ENCODE assay signal across 9 mouse cellular contexts in genomic region chr5:111631572-111632161, GRCm38 (mm10).
DNase-seq lines count a peak whose midpoint lies in the region; ATAC-seq and TF ChIP-seq lines count a peak whose summit lies in the region.
"Had no signal": no experiment of that assay in that cellular context is flagged by ENCODE, and none has a peak within 500 bp of the region (broad histone marks: within the 10 kb centered on the region; RNA-seq: fewer than 3 reads in every experiment).

No protein-coding gene starts in this region.

- H3K9ac ChIP-seq in heart, embryonic 11.5 days (ENCODE audit: low read depth, low read length): peak overlapping the region; percentile 13; the same call in 1 of the 2 replicates
- peak overlapping the region; percentile 18; the same call in 1 of the 2 replicates for H3K9ac ChIP-seq in intestine, embryonic 15.5 days
- peak overlapping the region; percentile 23; the same call in 1 of the 2 replicates for H3K9ac ChIP-seq in midbrain, embryonic 13.5 days (replicated peaks)

- no peaks in the 10 kb centered on the region for H3K27me3 ChIP-seq in heart, embryonic 11.5 days (ENCODE audit: control insufficient read depth, insufficient read depth, low read length)
- no peaks in the 10 kb centered on the region for H3K27me3 ChIP-seq in intestine, embryonic 15.5 days (replicated peaks)
- H3K27me3 ChIP-seq in midbrain, embryonic 13.5 days: 0 out of 2 replicates have a peak, but pooled peaks cover 9% of the 10 kb centered on the region
- no peaks in the 10 kb centered on the region for H3K27me3 ChIP-seq in cerebellum, adult 2 months (ENCODE audit: control insufficient read depth, insufficient read depth, low read length)

- H3K4me2 ChIP-seq in heart, embryonic 11.5 days: peak overlapping the region; percentile 5
- peak overlapping the region; percentile 53 for H3K4me2 ChIP-seq in intestine, embryonic 15.5 days (replicated peaks)
- H3K4me2 ChIP-seq in midbrain, embryonic 13.5 days (replicated peaks): 0 out of 2 replicates have a peak overlapping the region, but pooled peaks have one; percentile 14

- H3K4me3 ChIP-seq in heart, embryonic 11.5 days (ENCODE audit: low read depth, low read length): no peak overlapping the region
- no peak overlapping the region for H3K4me3 ChIP-seq in intestine, embryonic 15.5 days (replicated peaks)
- H3K4me3 ChIP-seq in midbrain, embryonic 13.5 days (replicated peaks): no peak overlapping the region
- H3K4me3 ChIP-seq in cerebellum, adult 2 months (replicated peaks; ENCODE audit: insufficient read depth, low read depth, low read length): no peak overlapping the region
- H3K4me3 ChIP-seq: megakaryocyte, embryonic 14.5 days had no signal

- H3K27ac ChIP-seq in heart, embryonic 11.5 days (ENCODE audit: low read depth, low read length): 0 out of 2 replicates have a peak overlapping the region, but pooled peaks have one; percentile 51
- H3K27ac ChIP-seq in intestine, embryonic 15.5 days: peak overlapping the region; percentile 91
- peak overlapping the region; percentile 63 for H3K27ac ChIP-seq in midbrain, embryonic 13.5 days
- H3K27ac ChIP-seq in cerebellum, adult 2 months (ENCODE audit: insufficient read depth, low read length): no peak overlapping the region

- 11% methylated on average over 18 of the region's 18 CpGs for WGBS in heart, embryonic 11.5 days (ENCODE audit: insufficient replicate concordance)
- WGBS in intestine, embryonic 15.5 days: 13% methylated on average over 18 of the region's 18 CpGs
- 5% methylated on average over 18 of the region's 18 CpGs for WGBS in midbrain, embryonic 13.5 days
- WGBS in cerebellum, adult 2 months: 47% methylated on average over 18 of the region's 18 CpGs

- TF ChIP-seq CTCF in cerebellum, adult 2 months (IDR thresholded peaks at IDR 0.05; ENCODE audit: borderline replicate concordance, insufficient read depth, low read depth, low read length): no peak

- no peaks in the 10 kb centered on the region for H3K36me3 ChIP-seq in heart, embryonic 11.5 days (ENCODE audit: control insufficient read depth, insufficient read depth, low read length)
- no peaks in the 10 kb centered on the region for H3K36me3 ChIP-seq in intestine, embryonic 15.5 days
- H3K36me3 ChIP-seq in midbrain, embryonic 13.5 days: no peaks in the 10 kb centered on the region

- H3K9me3 ChIP-seq in heart, embryonic 11.5 days (replicated peaks; ENCODE audit: control insufficient read depth, low read length): no peaks in the 10 kb centered on the region
- no peaks in the 10 kb centered on the region for H3K9me3 ChIP-seq in intestine, embryonic 15.5 days
- H3K9me3 ChIP-seq in midbrain, embryonic 13.5 days: no peaks in the 10 kb centered on the region

- H3K4me1 ChIP-seq in heart, embryonic 11.5 days (ENCODE audit: control insufficient read depth, insufficient read depth, low read length): peaks cover 10% of the 10 kb centered on the region
- H3K4me1 ChIP-seq in intestine, embryonic 15.5 days (replicated peaks): peaks cover 17% of the 10 kb centered on the region
- H3K4me1 ChIP-seq in midbrain, embryonic 13.5 days (replicated peaks): peaks cover 29% of the 10 kb centered on the region
- H3K4me1 ChIP-seq in cerebellum, adult 2 months (ENCODE audit: control insufficient read depth, insufficient read depth, low read length): no peaks in the 10 kb centered on the region

- no peak for DNase-seq in heart, adult 18-20 months
- DNase-seq in embryo, embryonic 10.5 days (ENCODE audit: low spot score): peak; percentile 91
- no peak for DNase-seq in gastrocnemius, adult 8-10 months (ENCODE audit: low spot score in 2 of 2)
- DNase-seq in cerebellum, adult 2 months: no peak
- DNase-seq in lung, adult 18-20 months: no peak

- no peak for TF ChIP-seq POLR2A in cerebellum, adult 2 months (IDR thresholded peaks at IDR 0.05; ENCODE audit: borderline replicate concordance, insufficient read depth, low read length)

- ATAC-seq in heart, embryonic 11.5 days (replicated peaks; ENCODE audit: insufficient number of reproducible peaks, low FRiP score, low TSS enrichment): peak; percentile 22; the same call in 1 of the 2 replicates
- peak; percentile 82 for ATAC-seq in intestine, embryonic 15.5 days
- ATAC-seq in midbrain, embryonic 13.5 days: peak; percentile 35

Comparison
In these comparisons a context has a peak if more than half of its experiments do, and no peak if none do; other contexts are left out.
1. ATAC-seq: peak in every context shown above with its lines; median percentile 82 in intestine, embryonic 15.5 days; 35 in midbrain, embryonic 13.5 days; 22 in heart, embryonic 11.5 days.